Mouse (Mus musculus) macrophage (primary cell): ENCODE measurements around the gene Car4. TPM values are rescaled to one million over a fixed set of nuclear protein-coding genes. Genes with fewer than 3 reads are reported as not detected.

Experiments used
- H3K27ac ChIP-seq: fragments of 350-480 bp; formaldehyde crosslinking; 2 replicates; pipeline ENCODE4 v1.9.0; 2021
- H3K36me3 ChIP-seq: fragments of 350-480 bp; formaldehyde crosslinking; 2 replicates; pipeline ENCODE4 v1.9.0; 2021; ENCODE audit errors: inconsistent target
- H3K4me3 ChIP-seq: fragments of 350-480 bp; formaldehyde crosslinking; 2 replicates; pipeline ENCODE4 v1.9.0; 2021; ENCODE audit errors: inconsistent target
- H3K79me2 ChIP-seq: fragments of 350-480 bp; formaldehyde crosslinking; 2 replicates; pipeline ENCODE4 v1.9.0; 2021; ENCODE audit errors: inconsistent target
- WGBS: methylation state at CpG from one replicate; pipeline ENCODE4 v1.1.7; 2026; ENCODE audit warnings: inconsistent platforms; ENCODE audit not compliant: missing documents; 5-methylcytosine and 5-hydroxymethylcytosine counted together
- polyA plus RNA-seq: library from polyadenylated mRNA; stranded (reverse); fragments of 250-400 nt; gene quantifications from 3 replicates; pipeline ENCODE4 v1.2.4, GENCODE M21; 2018; ENCODE audit warnings: inconsistent platforms

The Car4 gene
- polyA plus RNA-seq, 1 experiment from 2014 or later, result not detected

DNA sequence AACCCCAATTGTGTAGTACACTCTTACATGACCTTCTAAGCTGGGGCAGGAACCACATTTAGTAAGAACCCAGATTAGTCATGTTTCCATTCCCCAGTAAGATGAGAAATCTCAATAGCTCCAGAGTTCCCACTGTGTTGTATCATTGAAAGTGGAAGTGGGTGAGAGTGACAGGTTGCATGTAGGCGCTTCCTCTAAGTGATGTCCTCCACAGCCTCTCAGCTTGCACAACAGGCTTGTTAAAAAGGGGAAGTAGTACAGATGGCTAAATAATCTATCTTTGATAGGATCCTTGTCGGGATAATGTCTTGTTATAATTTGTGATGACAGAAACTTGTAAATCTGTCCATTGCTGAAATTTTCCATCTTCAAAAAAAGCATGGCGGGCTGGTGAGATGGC is 46.0 kb downstream of the Car4 start:
- H3K27ac ChIP-seq, result no peak overlapping the region
- WGBS, result 24% methylated on average over 3 of the region's 3 CpGs
- H3K36me3 ChIP-seq, result peaks cover 6% of the 10 kb centered on the region; the same call in 1 of the 2 replicates
- no peak overlapping the region for H3K4me3 ChIP-seq
- no peaks in the 10 kb centered on the region for H3K79me2 ChIP-seq

DNA sequence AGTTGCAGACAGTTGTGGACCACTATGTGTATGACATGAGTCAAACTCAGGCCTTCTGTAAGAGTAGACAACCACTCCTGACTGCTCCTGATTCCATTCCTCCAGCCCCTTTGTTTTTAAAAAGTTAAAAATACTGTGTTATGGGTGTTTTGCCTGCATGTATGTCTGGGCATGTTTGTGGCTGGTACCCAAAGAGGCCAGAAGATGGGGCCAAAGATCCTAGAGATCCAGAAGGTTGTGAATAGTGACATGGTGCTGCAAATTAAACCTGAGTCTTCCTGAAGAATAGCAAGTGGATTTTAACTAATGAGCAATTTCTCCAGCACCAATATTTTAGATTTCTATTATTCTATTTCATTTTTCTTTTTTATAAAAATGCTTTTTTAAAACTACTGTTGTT is 55.5 kb downstream of the Car4 start:
- Histone ChIP-seq H3K79me2 (no peaks in the 10 kb centered on the region), H3K4me3 (no peak overlapping the region), H3K36me3 (peaks cover 15% of the 10 kb centered on the region; the same call in 1 of the 2 replicates), H3K27ac (no peak overlapping the region)

Other genes with a start within 250 kb of the Car4 start
- gene Mrm1, start 138.3 kb upstream of the Car4 start, polyA plus RNA-seq, result 5.6 to 15.4 TPM (median 9.1 TPM) in 3 replicates
- 10.0 to 13.7 TPM (median 11.9 TPM) in 3 replicates for gene Dhrs11, start 128.8 kb upstream of the Car4 start, polyA plus RNA-seq
- gene Ggnbp2, start 87.0 kb upstream of the Car4 start, polyA plus RNA-seq, result 70.8 to 80.2 TPM (median 75.8 TPM) in 3 replicates
- 1.1 to 3.6 TPM (median 1.7 TPM) in 3 replicates for gene Myo19, start 77.6 kb upstream of the Car4 start, polyA plus RNA-seq
- 3.5 to 7.1 TPM (median 4.7 TPM) in 3 replicates for gene Pigw, start 77.5 kb upstream of the Car4 start, polyA plus RNA-seq
- gene Znhit3, start 41.4 kb upstream of the Car4 start, polyA plus RNA-seq, result 6.5 to 17.6 TPM (median 8.5 TPM) in 3 replicates
- 10.5 to 20.3 TPM (median 17.3 TPM) in 3 replicates for gene Usp32, start 182.4 kb downstream of the Car4 start, polyA plus RNA-seq
- not detected in 3 replicates for gene 1700125H20Rik, start 212.6 kb downstream of the Car4 start, polyA plus RNA-seq